Mouse (Mus musculus) left cerebral cortex, adult 2 months (tissue): ENCODE measurements around the gene Crispld2. TPM values are rescaled to one million over a fixed set of nuclear protein-coding genes. Genes with fewer than 3 reads are reported as not detected.

Experiments used
- DNase-seq, 2 experiments: peaks; one replicate each; pipeline ENCODE4 v3.0.0; 2021 to 2022; ENCODE audit warnings: low spot score in 2 of 2, mixed read lengths in 1 of 2; ENCODE audit errors: extremely low spot score in 1 of 2
- H3K27ac ChIP-seq: fragments of 200-600 bp; 2 replicates; pipeline ENCODE4 v1.8.1; 2022
- H3K4me3 ChIP-seq: fragments of 200-600 bp; 2 replicates; pipeline ENCODE4 v1.8.1; 2022
- CTCF ChIP-seq: fragments of 200-600 bp; IDR thresholded peaks from 2 replicates; pipeline ENCODE4 v1.8.1; 2022; ENCODE audit warnings: antibody characterized with exemption, mild to moderate bottlenecking, moderate library complexity
- intact Hi-C: fragments of 180-260 bp; cut with DNase I; formaldehyde crosslinking; loops from one replicate; pipeline ENCODE4 v1.15.1; 2025
- total RNA-seq, 2 experiments: library from RNA; stranded (reverse); gene quantifications; 2 replicates each; pipeline ENCODE4 v1.2.3; 2021

The Crispld2 gene
- total RNA-seq, 2 experiments from 2014 or later = 2.3 to 3.4 TPM

- intact Hi-C loops = no loop called here
- no peak for TF ChIP-seq CTCF
- no peak for DNase-seq
These were observed 10.1 kb downstream of the Crispld2 start for GRCm38 (mm10) chr8:120002348-120002747.

GRCm38 (mm10) chr8:120004154-120004702, 12.0 kb downstream of the Crispld2 start:
- Histone ChIP-seq H3K27ac (no peak overlapping the region), H3K4me3 (no peak overlapping the region)
- DNase-seq = no peak
- intact Hi-C loops = no loop called here
- TF ChIP-seq CTCF = no peak

More at GRCm38 (mm10) chr8:120002348-120002747, 10.1 kb downstream of the Crispld2 start:
- no peak overlapping the region for H3K4me3 ChIP-seq
- H3K27ac ChIP-seq = no peak overlapping the region

GRCm38 (mm10) chr8:120004705-120005381, 12.6 kb downstream of the Crispld2 start:
- Histone ChIP-seq H3K4me3 (no peak overlapping the region), H3K27ac (no peak overlapping the region)
- intact Hi-C loops = no loop called here
- no peak for DNase-seq
- TF ChIP-seq CTCF = no peak

- intact Hi-C loops = no loop called here
- no peak overlapping the region for H3K4me3 ChIP-seq
- no peak for TF ChIP-seq CTCF
- no peak overlapping the region for H3K27ac ChIP-seq
- no peak for DNase-seq
These were observed 14.5 kb downstream of the Crispld2 start for GRCm38 (mm10) chr8:120006645-120007160.

GRCm38 (mm10) chr8:120007178-120007577, 14.9 kb downstream of the Crispld2 start:
- DNase-seq = no peak
- Histone ChIP-seq H3K4me3 (no peak overlapping the region), H3K27ac (no peak overlapping the region)
- TF ChIP-seq CTCF = no peak
- intact Hi-C loops = no loop called here

- no peak for DNase-seq
- no peak overlapping the region for H3K4me3 ChIP-seq
- intact Hi-C loops = no loop called here
- H3K27ac ChIP-seq = no peak overlapping the region
- TF ChIP-seq CTCF = no peak
These were observed 17.0 kb downstream of the Crispld2 start for GRCm38 (mm10) chr8:120009284-120009683.

GRCm38 (mm10) chr8:120012491-120012890, 20.3 kb downstream of the Crispld2 start:
- TF ChIP-seq CTCF = no peak
- intact Hi-C loops = no loop called here
- Histone ChIP-seq H3K27ac (no peak overlapping the region), H3K4me3 (no peak overlapping the region)
- no peak for DNase-seq

GRCm38 (mm10) chr8:120012927-120013326, 20.7 kb downstream of the Crispld2 start:
- no peak overlapping the region for H3K4me3 ChIP-seq
- no peak overlapping the region for H3K27ac ChIP-seq
- TF ChIP-seq CTCF = no peak
- no peak for DNase-seq
- intact Hi-C loops = no loop called here

GRCm38 (mm10) chr8:120014267-120015023, 22.2 kb downstream of the Crispld2 start:
- DNase-seq = no peak
- no peak overlapping the region for H3K27ac ChIP-seq
- H3K4me3 ChIP-seq = no peak overlapping the region
- intact Hi-C loops = no loop called here
- TF ChIP-seq CTCF = no peak

- intact Hi-C loops = no loop called here
- TF ChIP-seq CTCF = no peak
- H3K4me3 ChIP-seq = no peak overlapping the region
- DNase-seq = no peak
- H3K27ac ChIP-seq = no peak overlapping the region
These were observed 23.7 kb downstream of the Crispld2 start for GRCm38 (mm10) chr8:120015916-120016315.

GRCm38 (mm10) chr8:120016424-120016823, 24.2 kb downstream of the Crispld2 start:
- TF ChIP-seq CTCF = no peak
- intact Hi-C loops = no loop called here
- H3K4me3 ChIP-seq = no peak overlapping the region
- no peak overlapping the region for H3K27ac ChIP-seq
- no peak for DNase-seq

- DNase-seq = no peak
These were observed 25.1 kb downstream of the Crispld2 start for GRCm38 (mm10) chr8:120017349-120017748.

More at GRCm38 (mm10) chr8:120017349-120017748, 25.1 kb downstream of the Crispld2 start:
- Histone ChIP-seq H3K27ac (no peak overlapping the region), H3K4me3 (no peak overlapping the region)
- TF ChIP-seq CTCF = no peak
- intact Hi-C loops = no loop called here
